Mouse (Mus musculus) liver, embryonic 13.5 days (tissue): Measurements from ENCODE around the gene Gm17571. TPM values are rescaled to one million over a fixed set of nuclear protein-coding genes. Genes with fewer than 3 reads are reported as not detected.

ENCODE experiments used
- ATAC-seq: fragments of 200-750 bp; cut with Nextera tagmentation; 2 replicates; pipeline ENCODE4 v1.8.0; 2017; ENCODE audit warnings: low read depth, mild to moderate bottlenecking, moderate number of reproducible peaks, moderate library complexity
- DNase-seq: peaks from one replicate; pipeline ENCODE4 v3.0.0; 2022
- H3K27ac ChIP-seq: fragments of 300-500 bp; sonication (generic); 2 replicates; pipeline ENCODE4 v1.5.1; 2015; ENCODE audit warnings: moderate library complexity, mild to moderate bottlenecking, inconsistent platforms
- H3K27me3 ChIP-seq: fragments of 300-500 bp; sonication (generic); 2 replicates; pipeline ENCODE4 v1.6.1; 2015; ENCODE audit warnings: mild to moderate bottlenecking, inconsistent platforms
- H3K36me3 ChIP-seq: fragments of 300-500 bp; sonication (generic); 2 replicates; pipeline ENCODE4 v1.6.1; 2015; ENCODE audit warnings: mild to moderate bottlenecking, inconsistent platforms
- H3K4me1 ChIP-seq: fragments of 300-500 bp; sonication (generic); replicated peaks from 2 replicates; pipeline ENCODE4 v1.6.1; 2015; ENCODE audit warnings: inconsistent platforms
- H3K4me2 ChIP-seq: fragments of 300-500 bp; sonication (generic); 2 replicates; pipeline ENCODE4 v1.6.1; 2015; ENCODE audit warnings: inconsistent platforms, mild to moderate bottlenecking, moderate library complexity
- H3K4me3 ChIP-seq: fragments of 300-500 bp; sonication (generic); replicated peaks from 2 replicates; pipeline ENCODE4 v1.5.1; 2015; ENCODE audit warnings: mild to moderate bottlenecking, inconsistent platforms
- H3K9ac ChIP-seq: fragments of 300-500 bp; sonication (generic); 2 replicates; pipeline ENCODE4 v1.6.1; 2015; ENCODE audit warnings: mild to moderate bottlenecking, inconsistent platforms
- H3K9me3 ChIP-seq: fragments of 300-500 bp; sonication (generic); replicated peaks from 2 replicates; pipeline ENCODE4 v1.6.1; 2016; ENCODE audit warnings: inconsistent platforms
- WGBS: fragments of 180-500 bp; shearing (Covaris S2); methylation state at CpG from one replicate; pipeline ENCODE4 v1.1.7; 2015; ENCODE audit not compliant: insufficient replicate concordance; 5-methylcytosine and 5-hydroxymethylcytosine counted together
- polyA plus RNA-seq: library from polyadenylated mRNA; unstranded; fragments of >200 nt; fragmentation: Nextera tagmentation; extraction: Ambion mirVana; gene quantifications from 2 replicates; pipeline ENCODE4 v1.2.1, GENCODE M21; 2015

The Gm17571 gene
- polyA plus RNA-seq, 1 experiment from 2014 or later = not detected

- DNase-seq = no peak
- ATAC-seq = no peak
- no peaks in the 10 kb centered on the region for H3K27me3 ChIP-seq
- H3K4me1 ChIP-seq = peaks cover 15% of the 10 kb centered on the region; the same call in 1 of the 2 replicates
- H3K27ac ChIP-seq = no peak overlapping the region
- 21% methylated on average over 7 of the region's 7 CpGs for WGBS
- H3K9me3 ChIP-seq = no peaks in the 10 kb centered on the region
- no peak overlapping the region for H3K4me2 ChIP-seq
- no peaks in the 10 kb centered on the region for H3K36me3 ChIP-seq
- no peak overlapping the region for H3K9ac ChIP-seq
- H3K4me3 ChIP-seq = no peak overlapping the region
These were observed 23.5 kb upstream of the Gm17571 start for GRCm38 (mm10) chr9:13470013-13470412.

DNA sequence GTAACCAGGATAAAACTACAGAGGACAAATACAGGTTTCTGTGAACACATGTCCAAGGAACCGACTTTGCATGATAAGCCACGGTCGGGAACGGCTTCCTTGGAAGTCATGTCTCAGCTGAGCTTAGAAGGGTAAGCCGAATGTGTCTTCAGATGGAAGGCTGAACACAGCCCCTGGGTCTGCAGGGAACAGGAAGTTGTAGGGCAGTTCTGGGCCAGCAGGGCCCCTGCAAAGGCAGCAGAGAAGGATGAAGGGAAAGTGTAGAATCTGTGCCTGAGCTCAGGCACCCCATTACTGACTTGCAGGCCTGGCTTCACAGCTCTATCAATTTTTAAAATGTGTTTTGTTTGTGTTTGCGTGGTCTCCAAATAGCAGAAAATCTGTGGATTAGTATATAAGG lies 22.2 kb upstream of the Gm17571 start:
- Histone ChIP-seq H3K9me3 (no peaks in the 10 kb centered on the region), H3K4me3 (no peak overlapping the region), H3K4me2 (no peak overlapping the region), H3K27ac (no peak overlapping the region), H3K36me3 (no peaks in the 10 kb centered on the region), H3K9ac (no peak overlapping the region), H3K27me3 (no peaks in the 10 kb centered on the region), H3K4me1 (peaks cover 15% of the 10 kb centered on the region; the same call in 1 of the 2 replicates)
- DNase-seq = no peak
- 50% methylated on average over 6 of the region's 6 CpGs for WGBS
- ATAC-seq = no peak

DNA sequence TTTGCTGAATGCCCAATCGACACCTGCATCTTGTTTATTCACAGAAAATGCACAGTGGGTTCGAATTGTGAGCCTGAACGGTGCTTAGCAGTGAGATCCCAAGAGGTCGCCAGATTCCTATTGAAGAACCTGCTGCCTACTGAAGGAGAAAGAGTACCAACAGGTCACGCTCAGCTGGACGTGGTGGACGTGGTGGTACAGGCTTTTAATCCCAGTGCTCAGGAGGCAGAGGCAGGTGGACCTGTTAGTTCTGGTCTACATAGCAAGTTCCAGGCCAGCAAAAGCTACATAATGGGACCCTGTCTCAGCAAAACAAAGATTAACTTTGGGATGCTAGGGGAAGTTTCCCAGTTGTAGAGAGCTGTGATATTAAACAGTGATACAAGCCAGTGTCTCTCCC lies 21.2 kb upstream of the Gm17571 start:
- H3K27me3 ChIP-seq = no peaks in the 10 kb centered on the region
- DNase-seq = no peak
- no peak overlapping the region for H3K9ac ChIP-seq
- H3K4me1 ChIP-seq = peaks cover 15% of the 10 kb centered on the region; the same call in 1 of the 2 replicates
- H3K9me3 ChIP-seq = no peaks in the 10 kb centered on the region
- no peak overlapping the region for H3K4me3 ChIP-seq
- no peak overlapping the region for H3K4me2 ChIP-seq
- 67% methylated on average over 7 of the region's 7 CpGs for WGBS
- no peak overlapping the region for H3K27ac ChIP-seq
- H3K36me3 ChIP-seq = no peaks in the 10 kb centered on the region
- ATAC-seq = no peak

DNA sequence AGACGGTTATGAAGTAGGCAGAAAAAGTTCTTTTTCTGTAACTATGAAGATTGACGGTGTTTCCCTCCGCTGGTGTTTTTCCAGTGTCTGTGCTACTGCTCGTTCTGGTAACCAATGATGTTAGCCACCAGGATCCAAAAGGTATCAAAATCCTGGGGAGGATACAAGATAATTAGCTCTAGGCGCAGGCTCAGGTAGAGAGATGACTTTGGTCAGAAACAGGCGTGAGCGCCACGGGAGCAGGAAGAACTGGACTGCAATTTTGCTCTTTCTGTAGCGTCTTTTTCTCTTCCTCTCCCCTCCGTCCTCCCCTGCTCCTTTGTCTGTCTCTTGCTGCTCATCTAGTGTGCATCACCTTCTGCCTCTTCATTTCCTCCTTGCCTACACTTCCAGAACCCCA lies 20.3 kb upstream of the Gm17571 start:
- WGBS = 32% methylated on average over 10 of the region's 10 CpGs
- Histone ChIP-seq H3K9me3 (no peaks in the 10 kb centered on the region), H3K27me3 (no peaks in the 10 kb centered on the region), H3K27ac (peak overlapping the region; percentile 39; the same call in 1 of the 2 replicates), H3K36me3 (no peaks in the 10 kb centered on the region), H3K4me1 (peaks cover 15% of the 10 kb centered on the region; the same call in 1 of the 2 replicates), H3K9ac (no peak overlapping the region), H3K4me3 (no peak overlapping the region), H3K4me2 (0 out of 2 replicates have a peak overlapping the region, but pooled peaks have one; percentile 5)
- ATAC-seq = no peak
- DNase-seq = no peak

DNA sequence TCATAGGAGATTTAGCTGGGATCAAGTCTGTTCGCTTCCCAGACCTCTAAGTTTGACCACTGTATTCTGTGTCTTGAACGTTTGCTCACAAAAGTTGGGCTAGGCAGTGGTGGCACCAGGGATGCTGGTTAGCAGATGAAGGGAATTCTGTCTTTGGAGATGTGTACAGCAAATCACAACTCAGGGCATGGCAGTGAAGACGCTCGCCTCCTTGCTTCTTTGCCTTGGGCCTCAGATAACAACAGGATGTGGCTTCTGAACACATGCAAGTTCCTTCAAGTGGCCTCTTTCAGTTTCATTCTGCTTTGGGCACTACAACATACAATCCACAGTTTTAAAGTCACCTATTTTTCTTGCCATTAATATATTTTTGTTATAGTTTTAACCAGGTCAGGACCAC lies 19.8 kb upstream of the Gm17571 start:
- DNase-seq = no peak
- Histone ChIP-seq H3K4me1 (peaks cover 15% of the 10 kb centered on the region; the same call in 1 of the 2 replicates), H3K27me3 (no peaks in the 10 kb centered on the region), H3K27ac (no peak overlapping the region), H3K36me3 (no peaks in the 10 kb centered on the region), H3K9me3 (no peaks in the 10 kb centered on the region), H3K4me2 (no peak overlapping the region), H3K9ac (no peak overlapping the region), H3K4me3 (no peak overlapping the region)
- 29% methylated on average over 4 of the region's 4 CpGs for WGBS
- no peak for ATAC-seq

GRCm38 (mm10) chr9:13465358-13466020 lies 18.9 kb upstream of the Gm17571 start:
- Histone ChIP-seq H3K4me1 (peaks cover 15% of the 10 kb centered on the region; the same call in 1 of the 2 replicates), H3K4me3 (no peak overlapping the region), H3K36me3 (no peaks in the 10 kb centered on the region), H3K9ac (no peak overlapping the region), H3K27me3 (no peaks in the 10 kb centered on the region), H3K9me3 (no peaks in the 10 kb centered on the region), H3K27ac (no peak overlapping the region), H3K4me2 (no peak overlapping the region)
- ATAC-seq (no peak), DNase-seq (no peak)
- WGBS = 51% methylated on average over 4 of the region's 4 CpGs

GRCm38 (mm10) chr9:13460926-13461325 lies 14.4 kb upstream of the Gm17571 start:
- Histone ChIP-seq H3K27me3 (no peaks in the 10 kb centered on the region), H3K9me3 (no peaks in the 10 kb centered on the region), H3K4me3 (no peak overlapping the region), H3K36me3 (no peaks in the 10 kb centered on the region), H3K4me1 (0 out of 2 replicates have a peak, but pooled peaks cover 3% of the 10 kb centered on the region), H3K4me2 (no peak overlapping the region), H3K9ac (no peak overlapping the region), H3K27ac (no peak overlapping the region)
- WGBS = 89% methylated on average over 1 of the region's 1 CpGs
- DNase-seq (no peak), ATAC-seq (no peak)

DNA sequence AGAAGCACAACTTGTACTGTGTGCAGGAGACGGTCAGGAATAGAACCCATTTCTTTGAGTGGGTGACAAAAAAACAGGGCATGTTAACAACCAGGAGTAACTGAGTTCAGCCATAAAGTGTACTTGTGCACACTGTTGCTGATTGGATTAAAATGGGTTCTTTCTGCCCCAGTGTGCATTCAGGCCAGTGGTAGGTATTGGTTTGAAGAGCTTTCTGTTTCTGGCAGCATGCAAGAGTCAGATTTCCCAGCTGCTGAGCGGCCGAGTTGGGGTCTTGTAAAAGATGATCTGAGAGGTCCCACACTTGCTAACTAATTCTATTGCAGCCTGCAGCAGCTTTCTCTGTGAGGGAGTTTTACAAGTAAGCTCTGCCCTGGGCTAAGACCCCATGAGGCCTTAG lies 13.5 kb upstream of the Gm17571 start:
- Histone ChIP-seq H3K9ac (no peak overlapping the region), H3K4me2 (no peak overlapping the region), H3K4me3 (no peak overlapping the region), H3K27ac (no peak overlapping the region), H3K9me3 (no peaks in the 10 kb centered on the region), H3K27me3 (no peaks in the 10 kb centered on the region), H3K36me3 (no peaks in the 10 kb centered on the region), H3K4me1 (no peaks in the 10 kb centered on the region)
- no peak for DNase-seq
- no peak for ATAC-seq
- 69% methylated on average over 3 of the region's 3 CpGs for WGBS

DNA sequence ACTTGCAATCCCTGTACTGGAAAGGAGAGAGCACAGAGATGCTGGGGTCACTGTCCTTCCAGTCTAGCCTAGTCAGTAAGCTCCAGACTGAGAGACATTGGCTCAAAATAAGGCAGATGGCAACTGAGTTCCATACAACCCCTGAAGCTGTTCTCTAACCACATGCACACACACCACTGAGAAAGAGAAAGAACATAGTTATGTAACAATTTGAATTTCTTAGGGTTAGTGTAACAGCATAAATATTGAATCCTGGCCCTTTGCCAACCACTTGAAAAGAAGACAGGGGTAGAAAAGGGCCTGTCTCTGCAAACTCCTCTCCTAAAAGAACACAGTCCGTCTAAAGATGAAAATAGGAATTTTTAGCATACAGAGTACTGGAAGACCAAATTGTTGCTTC lies 12.8 kb upstream of the Gm17571 start:
- Histone ChIP-seq H3K4me2 (no peak overlapping the region), H3K36me3 (no peaks in the 10 kb centered on the region), H3K27me3 (no peaks in the 10 kb centered on the region), H3K4me3 (no peak overlapping the region), H3K9me3 (no peaks in the 10 kb centered on the region), H3K9ac (no peak overlapping the region), H3K27ac (no peak overlapping the region), H3K4me1 (no peaks in the 10 kb centered on the region)
- DNase-seq (no peak), ATAC-seq (no peak)
- WGBS = 60% methylated on average over 1 of the region's 1 CpGs

GRCm38 (mm10) chr9:13457774-13458173 lies 11.2 kb upstream of the Gm17571 start:
- Histone ChIP-seq H3K27ac (no peak overlapping the region), H3K4me3 (no peak overlapping the region), H3K27me3 (no peaks in the 10 kb centered on the region), H3K4me2 (no peak overlapping the region), H3K9ac (no peak overlapping the region), H3K9me3 (no peaks in the 10 kb centered on the region), H3K36me3 (no peaks in the 10 kb centered on the region), H3K4me1 (no peaks in the 10 kb centered on the region)
- WGBS = 74% methylated on average over 6 of the region's 6 CpGs
- ATAC-seq (no peak), DNase-seq (no peak)

DNA sequence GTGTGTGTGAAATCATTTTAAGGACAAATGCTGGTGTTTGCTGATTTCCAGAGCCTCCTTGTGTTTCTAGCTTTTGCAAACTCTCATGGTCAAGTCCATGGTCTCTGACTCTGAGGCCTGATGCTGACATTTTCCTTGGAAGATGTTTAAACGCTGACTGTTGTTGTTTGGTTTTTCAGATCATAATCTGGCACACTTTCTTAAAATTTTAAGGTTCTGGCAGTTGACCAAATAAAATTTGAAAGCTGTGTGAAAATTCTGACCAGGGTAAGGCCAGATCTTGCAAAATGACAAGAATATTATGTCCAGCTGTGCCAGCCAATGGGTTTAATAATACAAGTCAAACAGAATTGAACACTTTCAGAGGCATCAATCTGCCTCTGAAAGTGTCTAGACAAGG lies 8.7 kb upstream of the Gm17571 start:
- Histone ChIP-seq H3K4me1 (no peaks in the 10 kb centered on the region; the same call in 1 of the 2 replicates), H3K27ac (no peak overlapping the region), H3K9ac (no peak overlapping the region), H3K4me2 (no peak overlapping the region), H3K9me3 (no peaks in the 10 kb centered on the region), H3K36me3 (no peaks in the 10 kb centered on the region), H3K27me3 (no peaks in the 10 kb centered on the region), H3K4me3 (no peak overlapping the region)
- 68% methylated on average over 1 of the region's 1 CpGs for WGBS
- DNase-seq (no peak), ATAC-seq (no peak)

GRCm38 (mm10) chr9:13454651-13455123 lies 8.1 kb upstream of the Gm17571 start:
- 49% methylated on average over 7 of the region's 7 CpGs for WGBS
- Histone ChIP-seq H3K4me2 (no peak overlapping the region), H3K27ac (no peak overlapping the region), H3K36me3 (no peaks in the 10 kb centered on the region), H3K4me1 (no peaks in the 10 kb centered on the region; the same call in 1 of the 2 replicates), H3K4me3 (no peak overlapping the region), H3K9me3 (no peaks in the 10 kb centered on the region), H3K9ac (no peak overlapping the region), H3K27me3 (no peaks in the 10 kb centered on the region)
- DNase-seq = no peak
- no peak for ATAC-seq
